Mouse (Mus musculus): ENCODE measurements around the gene Cd300lb.

Gene Cd300lb

GRCm38 (mm10) chr11:114883251-114883789 is 50.9 kb downstream of the Cd300lb start:
- DNase-seq: no peak

- peak; percentile 66 for DNase-seq
These were observed 53.6 kb downstream of the Cd300lb start for GRCm38 (mm10) chr11:114880589-114880988.

DNA sequence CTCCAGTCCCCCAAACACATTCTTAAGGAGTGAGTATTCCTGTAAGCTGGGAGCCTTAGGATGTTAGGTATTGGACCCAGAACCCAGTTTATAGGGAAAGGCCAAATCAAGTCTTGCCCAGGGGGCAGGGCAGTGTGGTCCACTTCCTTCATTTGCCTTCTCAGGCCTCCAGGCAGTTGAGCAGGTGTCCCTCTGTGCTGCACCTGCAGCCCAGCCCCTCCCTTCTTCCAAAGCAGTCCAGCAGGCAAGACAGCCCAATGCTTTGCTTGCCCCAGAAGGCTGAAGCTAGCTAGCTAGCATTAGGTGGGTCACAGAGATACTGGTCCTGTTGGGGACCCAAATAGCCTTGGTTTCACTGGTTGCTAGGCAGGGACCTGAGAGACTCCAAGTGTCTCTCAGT is 54.0 kb downstream of the Cd300lb start:
- no peak for DNase-seq

DNA sequence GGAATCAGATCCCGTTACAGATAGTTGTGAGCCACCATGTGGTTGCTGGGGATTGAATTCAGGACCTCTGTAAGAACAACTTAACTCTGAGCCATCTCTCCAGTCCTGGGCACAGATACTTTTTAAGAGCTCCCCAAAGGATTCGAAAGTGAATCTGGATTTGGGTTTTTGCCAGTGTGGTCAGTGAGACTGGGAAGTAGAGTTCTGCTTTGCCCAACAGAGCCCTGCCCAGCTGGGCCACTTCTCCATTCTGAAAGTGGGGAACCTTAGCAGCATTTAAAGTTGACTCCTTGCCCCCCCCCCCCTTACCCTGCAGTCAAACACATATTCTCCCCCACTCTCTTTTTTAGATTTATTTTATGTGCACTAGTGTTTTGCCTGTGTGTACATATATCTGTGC is 54.5 kb downstream of the Cd300lb start:
- DNase-seq: no peak

DNA sequence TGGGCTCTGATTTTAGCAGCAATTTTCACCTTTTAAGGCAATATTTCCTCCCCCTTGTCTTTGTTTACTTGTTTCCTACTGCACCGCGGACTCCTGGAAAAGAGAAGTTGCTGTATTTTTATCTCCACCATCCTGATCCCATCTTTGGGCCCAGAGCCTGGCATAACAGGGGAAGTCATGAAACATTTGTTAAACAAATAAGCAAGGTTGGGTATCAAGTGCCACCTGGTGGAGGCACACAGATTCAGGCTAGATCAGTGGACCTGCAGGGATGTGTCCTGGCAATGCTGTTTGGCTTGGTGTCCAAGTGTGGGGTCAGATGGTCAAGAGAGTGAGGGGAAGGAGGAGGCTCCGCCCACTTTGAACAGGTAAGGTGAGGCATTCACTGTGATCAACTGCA is 57.0 kb downstream of the Cd300lb start:
- peak; percentile 83 for DNase-seq

DNA sequence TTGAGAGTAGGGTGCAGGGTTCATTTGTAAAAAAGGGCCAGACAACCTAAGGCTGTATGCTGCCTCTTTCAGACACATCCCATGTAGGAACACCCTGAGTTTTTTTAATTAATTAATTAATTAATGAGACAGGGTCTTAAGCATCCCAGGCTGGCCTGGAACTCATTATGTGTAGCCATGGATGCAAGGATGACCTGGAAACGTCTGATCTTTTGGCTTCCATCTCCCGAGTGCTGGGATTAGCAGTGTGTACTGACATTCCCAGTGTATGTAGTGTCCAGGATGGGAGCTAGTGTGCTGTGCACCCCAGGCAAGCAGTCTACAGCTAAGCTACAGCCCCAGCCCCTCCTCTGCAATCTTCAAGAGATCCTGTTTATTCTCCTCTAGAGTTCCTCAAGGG is 57.6 kb downstream of the Cd300lb start:
- no peak for DNase-seq

GRCm38 (mm10) chr11:114876176-114876575 is 58.0 kb downstream of the Cd300lb start:
- DNase-seq: peak; percentile 68

GRCm38 (mm10) chr11:114875301-114875801 is 58.8 kb downstream of the Cd300lb start:
- peak; percentile 82 for DNase-seq

GRCm38 (mm10) chr11:114874226-114875145 is 59.7 kb downstream of the Cd300lb start:
- DNase-seq: no peak

- DNase-seq: no peak
These were observed 61.0 kb downstream of the Cd300lb start for GRCm38 (mm10) chr11:114873022-114873817.

Measured in kidney, postnatal 10 days (tissue).